Mouse (Mus musculus): ENCODE results near the gene Samd4b. TPM values are rescaled to one million over a fixed set of nuclear protein-coding genes. Genes with fewer than 3 reads are reported as not detected.
"Not testable (repeated sequence)": the region's sequence is repeated elsewhere in the genome, so short reads cannot be mapped to it uniquely, and the experiment has no call there.

Gene Samd4b
- total RNA-seq, 2 experiments from 2014 or later: 43.0 to 44.1 TPM

GRCm38 (mm10) chr7:28511441-28511840 is 86.5 kb downstream of the Samd4b start:
- DNase-seq (ENCODE audit: low spot score in 2 of 2): no peak

GRCm38 (mm10) chr7:28510405-28510974 is 87.5 kb downstream of the Samd4b start, which contains the start of gene Ifnl2:
TSS of gene Ifnl2 (minus strand) at chr7:28510455.
- not testable (repeated sequence) for DNase-seq (ENCODE audit: low spot score in 2 of 2)

- DNase-seq (ENCODE audit: low spot score in 2 of 2): not testable (repeated sequence)
These were observed 88.8 kb downstream of the Samd4b start for GRCm38 (mm10) chr7:28509121-28509520.

DNA sequence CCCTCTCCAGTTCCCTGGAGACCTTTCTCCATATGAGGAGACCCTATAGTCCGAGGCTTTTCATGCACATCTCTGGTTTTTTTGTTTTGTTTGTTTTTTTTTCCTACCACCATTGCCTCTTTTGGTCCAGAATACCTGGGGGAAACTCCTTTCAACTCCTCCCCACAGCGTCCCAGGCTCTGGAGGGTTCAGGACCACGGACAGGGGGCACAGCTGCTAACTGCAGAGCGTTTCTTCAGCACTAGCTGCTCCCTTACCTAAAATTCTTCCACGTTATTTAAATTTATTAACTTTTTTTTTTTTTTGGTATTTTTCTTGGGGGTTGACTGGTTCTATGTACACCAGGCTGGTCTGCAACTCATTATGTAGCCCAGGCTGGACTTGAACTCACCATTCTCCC is 92.4 kb downstream of the Samd4b start:
- no peak for DNase-seq (ENCODE audit: low spot score in 2 of 2)

GRCm38 (mm10) chr7:28495426-28495825 is 102.5 kb downstream of the Samd4b start:
- DNase-seq (ENCODE audit: low spot score in 2 of 2): no peak

DNA sequence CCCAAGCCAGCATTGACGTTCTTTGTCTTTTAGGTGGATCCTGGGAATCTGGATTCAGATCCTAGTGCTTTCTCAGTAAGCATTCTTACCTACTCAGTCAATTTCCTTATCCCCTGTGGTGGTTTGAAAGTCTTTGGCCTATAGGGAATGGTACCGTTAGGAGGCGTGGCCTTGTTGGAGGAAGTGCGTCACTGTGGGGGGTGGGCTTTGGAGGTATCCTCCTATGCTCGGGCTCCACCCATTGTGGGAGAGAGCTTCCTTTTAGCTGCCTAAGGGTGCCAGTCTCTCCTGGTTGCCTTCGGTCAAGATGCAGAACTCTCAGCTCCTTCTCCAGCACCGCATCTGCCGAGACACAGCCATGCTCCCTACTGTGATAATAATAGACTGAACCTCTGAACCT is 105.6 kb downstream of the Samd4b start:
- DNase-seq (ENCODE audit: low spot score in 2 of 2): no peak

GRCm38 (mm10) chr7:28490903-28491302 is 107.0 kb downstream of the Samd4b start:
- DNase-seq (ENCODE audit: low spot score in 2 of 2): no peak

DNA sequence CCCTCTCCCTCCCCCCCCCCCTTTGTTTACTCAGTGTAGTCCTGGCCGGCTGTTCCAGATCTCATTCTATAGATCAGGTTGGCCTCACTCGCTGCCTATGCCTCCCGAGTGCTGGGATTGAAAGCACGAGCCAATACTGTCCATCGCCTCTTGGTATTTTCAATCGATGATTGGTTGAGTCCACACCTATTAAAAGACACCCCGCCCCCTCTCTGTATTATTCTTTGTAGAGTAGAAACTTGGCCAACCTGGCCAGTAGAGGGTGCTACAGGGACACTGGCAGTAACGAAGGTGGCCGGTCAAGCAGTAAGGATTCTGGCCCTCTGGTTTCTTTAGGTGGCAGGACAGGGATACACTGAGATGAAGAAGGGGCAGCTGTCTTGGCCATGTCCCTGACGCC is 107.5 kb downstream of the Samd4b start:
- no peak for DNase-seq (ENCODE audit: low spot score in 2 of 2)

DNA sequence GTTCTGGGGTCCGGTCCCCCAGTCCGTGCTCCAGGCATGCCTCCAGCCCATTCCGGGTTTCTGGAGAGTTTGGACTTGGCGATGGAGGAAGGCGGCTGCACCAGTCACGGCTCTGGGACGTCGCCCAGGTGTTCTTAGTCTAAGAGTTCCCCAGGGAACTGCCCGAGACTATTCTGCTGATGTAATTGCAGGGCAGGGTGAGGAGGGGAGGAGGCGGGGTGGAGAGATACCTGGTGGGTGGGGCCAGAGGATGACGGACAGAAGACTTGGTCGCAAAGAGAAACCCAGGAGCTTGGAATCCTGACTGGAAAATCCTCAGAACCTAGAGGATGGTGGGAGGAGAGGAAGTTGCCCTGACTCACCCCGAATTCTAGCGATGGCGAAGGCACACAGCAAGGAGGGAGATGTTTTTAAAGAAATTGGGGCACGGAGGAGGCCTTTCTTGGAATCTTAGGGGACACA is 109.9 kb downstream of the Samd4b start:
- DNase-seq (ENCODE audit: low spot score in 2 of 2): no peak

- no peak for DNase-seq (ENCODE audit: low spot score in 2 of 2)
These were observed 113.8 kb downstream of the Samd4b start for GRCm38 (mm10) chr7:28484192-28484591.

- DNase-seq (ENCODE audit: low spot score in 2 of 2): no peak
These were observed 115.1 kb downstream of the Samd4b start for GRCm38 (mm10) chr7:28482854-28483253.

- no peak for DNase-seq (ENCODE audit: low spot score in 2 of 2)
These were observed 119.1 kb downstream of the Samd4b start for GRCm38 (mm10) chr7:28478854-28479253.

DNA sequence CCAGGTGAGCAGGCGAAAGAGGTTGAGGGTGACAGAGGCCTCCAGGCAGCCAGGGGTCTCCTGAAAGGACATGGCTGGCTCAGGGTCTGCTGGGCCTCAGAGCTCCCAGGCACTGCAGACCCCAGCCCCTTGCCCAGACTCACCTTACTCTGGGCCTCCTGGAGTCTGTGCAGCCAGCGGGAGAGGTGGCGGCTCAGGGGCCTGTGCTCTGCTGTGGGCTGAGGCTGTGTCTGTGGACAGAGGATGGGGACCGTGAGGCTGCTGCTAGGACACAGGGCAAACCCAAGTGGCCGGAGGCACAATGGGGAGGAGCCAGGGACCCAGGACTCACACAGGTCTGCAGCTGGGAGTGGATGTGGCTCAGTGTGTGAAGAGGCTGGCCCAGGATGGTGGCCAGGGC is 120.6 kb downstream of the Samd4b start:
- no peak for DNase-seq (ENCODE audit: low spot score in 2 of 2)

- no peak for DNase-seq (ENCODE audit: low spot score in 2 of 2)
These were observed 121.8 kb downstream of the Samd4b start for GRCm38 (mm10) chr7:28476191-28476590.

DNA sequence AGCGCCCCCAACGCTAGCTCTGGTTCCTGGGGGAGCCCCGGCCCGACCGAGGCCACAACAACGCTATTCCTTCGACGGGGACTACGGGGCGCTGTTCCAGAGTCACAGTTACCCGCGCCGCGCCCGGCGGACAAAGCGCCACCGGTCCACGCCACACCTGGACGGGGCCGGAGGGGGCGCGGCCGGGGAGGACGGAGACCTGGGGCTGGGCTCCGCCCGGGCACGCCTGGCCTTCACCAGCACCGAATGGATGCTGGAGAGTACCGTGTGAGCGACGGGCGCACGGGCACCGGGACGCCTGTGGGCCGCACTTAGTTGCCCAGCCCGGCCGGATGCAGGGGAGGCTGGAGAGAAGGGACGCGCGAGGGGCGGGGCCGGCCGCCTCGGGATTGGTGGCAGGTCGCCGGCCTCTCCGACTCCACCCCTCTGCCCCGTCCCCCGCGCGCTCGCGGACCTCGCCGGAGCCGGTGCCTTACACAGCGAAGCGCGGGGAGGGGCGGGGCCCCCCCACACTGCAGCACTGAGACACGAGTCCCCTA is 130.7 kb downstream of the Samd4b start:
- peak; percentile 36 to 53 for DNase-seq (ENCODE audit: low spot score in 2 of 2)

GRCm38 (mm10) chr7:28466721-28467212 is 131.2 kb downstream of the Samd4b start:
- no peak for DNase-seq (ENCODE audit: low spot score in 2 of 2)

- DNase-seq (ENCODE audit: low spot score in 2 of 2): peak in 1 of 2 experiments; percentile 27
These were observed 133.3 kb downstream of the Samd4b start for GRCm38 (mm10) chr7:28464416-28465212.

DNA sequence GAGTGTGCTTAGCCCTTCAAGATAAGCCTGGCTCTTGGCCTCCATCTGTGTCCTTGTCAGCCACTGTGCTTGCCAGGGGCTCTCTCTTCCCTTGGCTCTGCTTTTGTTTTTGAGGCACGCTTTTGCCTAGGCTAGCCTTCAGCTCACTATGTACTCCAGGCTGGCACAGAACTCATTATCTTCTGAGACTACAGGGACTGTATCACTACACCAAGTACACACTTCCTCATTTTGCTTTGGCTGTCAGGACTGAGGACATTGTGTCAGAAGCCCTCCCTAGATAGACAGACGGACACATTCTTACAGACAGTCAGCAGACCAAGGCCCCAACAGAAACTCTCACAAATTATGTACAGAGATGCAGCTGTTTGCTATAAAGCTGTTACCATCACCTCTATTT is 135.2 kb downstream of the Samd4b start:
- no peak for DNase-seq (ENCODE audit: low spot score in 2 of 2)

GRCm38 (mm10) chr7:28460361-28460760 is 137.6 kb downstream of the Samd4b start:
- DNase-seq (ENCODE audit: low spot score in 2 of 2): no peak

- DNase-seq (ENCODE audit: low spot score in 2 of 2): no peak
These were observed 145.5 kb downstream of the Samd4b start for GRCm38 (mm10) chr7:28452361-28453005.

DNA sequence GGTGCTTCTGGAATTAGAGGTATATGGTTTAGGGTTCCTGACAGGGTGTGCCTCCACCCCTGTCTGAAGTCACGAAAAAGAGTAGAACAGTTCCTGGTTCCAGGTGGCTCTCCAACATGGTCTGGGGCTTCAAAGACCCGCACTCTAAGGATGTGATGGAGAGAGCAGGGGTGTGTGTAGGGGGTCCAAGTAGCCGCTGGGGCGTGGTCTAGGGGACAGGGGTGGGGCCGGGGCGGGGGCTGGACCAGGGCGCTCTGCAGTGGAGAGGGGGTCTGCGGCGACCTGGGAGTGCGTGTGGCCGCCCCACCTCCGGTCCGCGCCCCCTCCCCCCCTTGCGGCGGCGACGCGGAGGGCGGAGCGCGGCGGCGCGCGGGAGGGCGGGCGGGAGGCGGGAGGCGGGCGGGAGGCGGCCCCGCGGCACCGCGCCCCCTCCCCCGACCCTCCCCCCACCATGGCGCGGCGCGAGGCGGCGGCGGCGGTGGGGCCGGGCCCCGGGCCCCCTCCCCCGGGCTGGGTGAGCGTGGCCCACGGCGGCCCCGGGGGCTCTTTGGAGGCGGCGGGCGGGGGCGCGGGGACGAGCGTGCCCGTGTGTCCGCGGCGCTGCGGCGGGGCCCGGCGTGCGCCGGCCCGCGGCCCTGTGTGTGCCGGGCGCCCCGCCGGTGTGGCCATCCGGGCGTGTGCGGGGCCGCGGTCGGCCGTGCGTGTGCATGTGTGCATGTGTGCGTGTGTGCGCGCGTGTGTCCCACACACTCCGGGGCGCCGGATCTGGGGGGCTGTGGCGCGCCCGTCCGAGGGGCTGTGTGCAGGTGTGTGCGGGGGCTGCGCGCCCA is 146.2 kb downstream of the Samd4b start, which contains the start of gene Lrfn1:
Lrfn1 (plus strand) TSS at position 450 of the 830 bp plus-strand sequence.
- no peak for DNase-seq (ENCODE audit: low spot score in 2 of 2)
